Mouse (Mus musculus) testis, postnatal 10 days (tissue): ENCODE measurements around the gene Nfya.

Experiments
- DNase-seq: peaks from one replicate; pipeline ENCODE4 v3.0.0; 2021; ENCODE audit warnings: low spot score

The Nfya gene

GRCm38 (mm10) chr17:48430394-48430793 is 20.7 kb upstream of the Nfya start:
- no peak for DNase-seq

GRCm38 (mm10) chr17:48427852-48428530 is 18.3 kb upstream of the Nfya start:
- no peak for DNase-seq

GRCm38 (mm10) chr17:48426991-48427750 is 17.5 kb upstream of the Nfya start:
- no peak for DNase-seq

GRCm38 (mm10) chr17:48425823-48426612 is 16.3 kb upstream of the Nfya start:
- DNase-seq: no peak

- no peak for DNase-seq
These were observed 14.5 kb upstream of the Nfya start for GRCm38 (mm10) chr17:48424237-48424636.

- DNase-seq: no peak
These were observed 9.9 kb upstream of the Nfya start for GRCm38 (mm10) chr17:48419571-48419970.

- no peak for DNase-seq
These were observed 9.1 kb upstream of the Nfya start for GRCm38 (mm10) chr17:48418781-48419180.

GRCm38 (mm10) chr17:48418174-48418573 is 8.5 kb upstream of the Nfya start:
- DNase-seq: no peak

- no peak for DNase-seq
These were observed 7.8 kb upstream of the Nfya start for GRCm38 (mm10) chr17:48417521-48417920.

GRCm38 (mm10) chr17:48416425-48417195 is 6.9 kb upstream of the Nfya start:
- DNase-seq: peak; percentile 82

GRCm38 (mm10) chr17:48416011-48416410 is 6.3 kb upstream of the Nfya start:
- no peak for DNase-seq

- no peak for DNase-seq
These were observed 1.5 kb upstream of the Nfya start for GRCm38 (mm10) chr17:48411241-48411640.

- DNase-seq: no peak
These were observed 636 bp upstream of the Nfya start for GRCm38 (mm10) chr17:48410299-48410785.

- DNase-seq: peak; percentile 80
These were observed 997 bp downstream of the Nfya start for GRCm38 (mm10) chr17:48408526-48409291.

GRCm38 (mm10) chr17:48407910-48408525 is 1.7 kb downstream of the Nfya start:
- DNase-seq: no peak

GRCm38 (mm10) chr17:48407154-48407553 is 2.6 kb downstream of the Nfya start:
- no peak for DNase-seq

- DNase-seq: no peak
These were observed 5.0 kb downstream of the Nfya start for GRCm38 (mm10) chr17:48404706-48405105.

GRCm38 (mm10) chr17:48403848-48404247 is 5.9 kb downstream of the Nfya start:
- no peak for DNase-seq

GRCm38 (mm10) chr17:48402751-48403150 is 7.0 kb downstream of the Nfya start:
- DNase-seq: no peak

GRCm38 (mm10) chr17:48401710-48402109 is 8.0 kb downstream of the Nfya start:
- DNase-seq: no peak

- no peak for DNase-seq
These were observed 17.1 kb downstream of the Nfya start for GRCm38 (mm10) chr17:48392616-48393015.
